ENCODE assay signal across 9 mouse cellular contexts in genomic region chr17:28580396-28580795, GRCm38 (mm10). TPM values are rescaled to one million over a fixed set of nuclear protein-coding genes. Genes with fewer than 3 reads are reported as not detected.
DNase-seq lines count a peak whose midpoint lies in the region; ATAC-seq and TF ChIP-seq lines count a peak whose summit lies in the region.
"Had no signal": no experiment of that assay in that cellular context is flagged by ENCODE, and none has a peak within 500 bp of the region (broad histone marks: within the 10 kb centered on the region; RNA-seq: fewer than 3 reads in every experiment).

No protein-coding gene starts in this region.

- 5% methylated on average over 9 of the region's 9 CpGs for WGBS in forebrain, embryonic 11.5 days
- 6% methylated on average over 9 of the region's 9 CpGs for WGBS in forebrain, embryonic 16.5 days
- WGBS in intestine, embryonic 14.5 days: 4% methylated on average over 9 of the region's 9 CpGs
- 5% methylated on average over 9 of the region's 9 CpGs for WGBS in lung, embryonic 14.5 days
- WGBS in stomach, postnatal 0 days: 5% methylated on average over 9 of the region's 9 CpGs

- no peak overlapping the region for H3K4me3 ChIP-seq in forebrain, embryonic 11.5 days (ENCODE audit: low read depth, low read length)
- no peak overlapping the region for H3K4me3 ChIP-seq in forebrain, embryonic 16.5 days (replicated peaks; ENCODE audit: low read length)
- H3K4me3 ChIP-seq in intestine, embryonic 14.5 days (ENCODE audit: low read depth, low read length): no peak overlapping the region
- no peak overlapping the region for H3K4me3 ChIP-seq in lung, embryonic 14.5 days (ENCODE audit: low read depth, low read length)
- no peak overlapping the region for H3K4me3 ChIP-seq in stomach, postnatal 0 days (ENCODE audit: low read depth, low read length)

- H3K27ac ChIP-seq in forebrain, embryonic 11.5 days (ENCODE audit: low read depth, low read length): no peak overlapping the region
- no peak overlapping the region for H3K27ac ChIP-seq in forebrain, embryonic 16.5 days (ENCODE audit: low read length)
- no peak overlapping the region for H3K27ac ChIP-seq in intestine, embryonic 14.5 days (ENCODE audit: low read depth)
- H3K27ac ChIP-seq in lung, embryonic 14.5 days (ENCODE audit: low read depth): no peak overlapping the region
- H3K27ac ChIP-seq in stomach, postnatal 0 days (replicated peaks): no peak overlapping the region

- ATAC-seq in forebrain, embryonic 11.5 days (replicated peaks; ENCODE audit: low FRiP score): no peak
- no peak for ATAC-seq in forebrain, embryonic 16.5 days
- 0 out of 2 replicates have a peak, but pooled peaks have one; percentile 32 for ATAC-seq in intestine, embryonic 14.5 days (replicated peaks; ENCODE audit: low FRiP score, low TSS enrichment, low read depth)
- peak; percentile 79; the same call in 1 of the 2 replicates for ATAC-seq in lung, embryonic 14.5 days (ENCODE audit: insufficient read depth)
- peak; percentile 75 for ATAC-seq in stomach, postnatal 0 days (ENCODE audit: low FRiP score, low TSS enrichment)

- DNase-seq in forebrain, embryonic 11.5 days (ENCODE audit: low spot score): peak; percentile 86
- peak; percentile 78 for DNase-seq in 416B (ENCODE audit: low read depth)
- peak; percentile 19 to 39 for DNase-seq in adrenal gland, postnatal 4 days (ENCODE audit: low spot score in 2 of 2)
- DNase-seq in intestine, embryonic 14.5 days (ENCODE audit: low spot score): peak; percentile 91
- DNase-seq in lung, embryonic 14.5 days: peak; percentile 93
- peak; percentile 87 for DNase-seq in stomach, postnatal 0 days (ENCODE audit: low spot score)
- DNase-seq in cerebellum, adult 9-10 months: no peak

- no peak for TF ChIP-seq EP300 in stomach, postnatal 0 days (optimal IDR thresholded peaks at IDR 0.05)

- no peaks in the 10 kb centered on the region for H3K36me3 ChIP-seq in forebrain, embryonic 11.5 days (ENCODE audit: control insufficient read depth, insufficient read depth, low read length)
- no peaks in the 10 kb centered on the region for H3K36me3 ChIP-seq in forebrain, embryonic 16.5 days (ENCODE audit: control insufficient read depth, insufficient read depth)
- no peaks in the 10 kb centered on the region for H3K36me3 ChIP-seq in intestine, embryonic 14.5 days (ENCODE audit: control insufficient read depth, insufficient read depth, low read length)
- H3K36me3 ChIP-seq in lung, embryonic 14.5 days (ENCODE audit: insufficient read depth): no peaks in the 10 kb centered on the region
- no peaks in the 10 kb centered on the region for H3K36me3 ChIP-seq in stomach, postnatal 0 days (ENCODE audit: control insufficient read depth, insufficient read depth, low read length)

- no peak for TF ChIP-seq CTCF in lung, embryonic 14.5 days (IDR thresholded peaks at IDR 0.05; ENCODE audit: low read depth)
- TF ChIP-seq CTCF in stomach, postnatal 0 days (IDR thresholded peaks at IDR 0.05; ENCODE audit: low read depth): no peak

- no peak overlapping the region for H3K9ac ChIP-seq in forebrain, embryonic 11.5 days (ENCODE audit: low read length)
- no peak overlapping the region for H3K9ac ChIP-seq in forebrain, embryonic 16.5 days (replicated peaks; ENCODE audit: low read depth, low read length)
- no peak overlapping the region for H3K9ac ChIP-seq in intestine, embryonic 14.5 days (ENCODE audit: low read length)
- no peak overlapping the region for H3K9ac ChIP-seq in lung, embryonic 14.5 days
- H3K9ac ChIP-seq in stomach, postnatal 0 days (ENCODE audit: low read length): no peak overlapping the region

- no peaks in the 10 kb centered on the region for H3K27me3 ChIP-seq in forebrain, embryonic 11.5 days (ENCODE audit: control insufficient read depth, insufficient read depth, low read length)
- no peaks in the 10 kb centered on the region for H3K27me3 ChIP-seq in forebrain, embryonic 16.5 days (replicated peaks; ENCODE audit: control insufficient read depth, insufficient read depth, low read length)
- no peaks in the 10 kb centered on the region for H3K27me3 ChIP-seq in intestine, embryonic 14.5 days (replicated peaks; ENCODE audit: control insufficient read depth, insufficient read depth, low read length)
- H3K27me3 ChIP-seq in lung, embryonic 14.5 days (ENCODE audit: insufficient read depth, low read length): no peaks in the 10 kb centered on the region
- H3K27me3 ChIP-seq in stomach, postnatal 0 days (ENCODE audit: control insufficient read depth, insufficient read depth, low read length): no peaks in the 10 kb centered on the region

- H3K4me2 ChIP-seq in forebrain, embryonic 11.5 days (ENCODE audit: low read depth, low read length, severe bottlenecking): no peak overlapping the region
- H3K4me2 ChIP-seq in forebrain, embryonic 16.5 days (ENCODE audit: low read length): no peak overlapping the region
- H3K4me2 ChIP-seq in intestine, embryonic 14.5 days (ENCODE audit: low read length): no peak overlapping the region
- H3K4me2 ChIP-seq in lung, embryonic 14.5 days: no peak overlapping the region
- no peak overlapping the region for H3K4me2 ChIP-seq in stomach, postnatal 0 days (replicated peaks; ENCODE audit: low read depth)

- H3K4me1 ChIP-seq in forebrain, embryonic 11.5 days (replicated peaks; ENCODE audit: control insufficient read depth, insufficient read depth, low read length): no peaks in the 10 kb centered on the region
- peaks cover 6% of the 10 kb centered on the region for H3K4me1 ChIP-seq in forebrain, embryonic 16.5 days (replicated peaks; ENCODE audit: control insufficient read depth, insufficient read depth, low read length)
- H3K4me1 ChIP-seq in intestine, embryonic 14.5 days (replicated peaks; ENCODE audit: control insufficient read depth, insufficient read depth, low read length): 0 out of 2 replicates have a peak, but pooled peaks cover 3% of the 10 kb centered on the region
- 0 out of 2 replicates have a peak, but pooled peaks cover 3% of the 10 kb centered on the region for H3K4me1 ChIP-seq in lung, embryonic 14.5 days (ENCODE audit: insufficient read depth)
- no peaks in the 10 kb centered on the region for H3K4me1 ChIP-seq in stomach, postnatal 0 days (replicated peaks; ENCODE audit: control insufficient read depth, insufficient read depth)

- H3K9me3 ChIP-seq in forebrain, embryonic 11.5 days (ENCODE audit: control insufficient read depth, low read length): no peaks in the 10 kb centered on the region
- H3K9me3 ChIP-seq in forebrain, embryonic 16.5 days (ENCODE audit: control insufficient read depth, low read length): no peaks in the 10 kb centered on the region
- H3K9me3 ChIP-seq in intestine, embryonic 14.5 days (ENCODE audit: control insufficient read depth, low read length): no peaks in the 10 kb centered on the region
- no peaks in the 10 kb centered on the region for H3K9me3 ChIP-seq in lung, embryonic 14.5 days (ENCODE audit: low read depth, low read length)
- H3K9me3 ChIP-seq in stomach, postnatal 0 days (ENCODE audit: control insufficient read depth, low read length): no peaks in the 10 kb centered on the region

RNA-seq across cellular contexts. Expression of gene Lhfpl5, which starts 5.0 kb away (rescaled TPM):
- polyA plus RNA-seq in forebrain, embryonic 11.5 days (2014; fragmentation: Nextera tagmentation; extraction: Ambion mirVana): 0.84 and 1.5 TPM in 2 replicates
- polyA plus RNA-seq in forebrain, embryonic 16.5 days (2015; fragmentation: Nextera tagmentation; extraction: Ambion mirVana): 5.3 and 8.3 TPM in 2 replicates
- total RNA-seq in adrenal gland, postnatal 4 days (2021): 1 to 10 TPM; 2.5 to 3.2 TPM
- 1.5 and 2.0 TPM in 2 replicates for polyA plus RNA-seq in intestine, embryonic 14.5 days (2014; fragmentation: Nextera tagmentation; extraction: Ambion mirVana)
- polyA plus RNA-seq in lung, embryonic 14.5 days (2014; fragmentation: Nextera tagmentation; extraction: Ambion mirVana): 0.20 and 0.32 TPM in 2 replicates
- polyA plus RNA-seq in stomach, postnatal 0 days (2015; fragmentation: Nextera tagmentation; extraction: Ambion mirVana): 0.98 and 1.2 TPM in 2 replicates

RNA-seq across cellular contexts. Expression of gene Clps, which starts 19.8 kb away (rescaled TPM):
- polyA plus RNA-seq in forebrain, embryonic 11.5 days (2014; fragmentation: Nextera tagmentation; extraction: Ambion mirVana): not detected in 2 replicates
- polyA plus RNA-seq in forebrain, embryonic 16.5 days (2015; fragmentation: Nextera tagmentation; extraction: Ambion mirVana): not detected in 2 replicates
- 1,000 to 10,000 TPM in 1 of 2 experiments, under 1 TPM in 1; 0.56 to 1,299 TPM for total RNA-seq in adrenal gland, postnatal 4 days (2021)
- polyA plus RNA-seq in intestine, embryonic 14.5 days (2014; fragmentation: Nextera tagmentation; extraction: Ambion mirVana): 18.6 and 323 TPM in 2 replicates
- polyA plus RNA-seq in lung, embryonic 14.5 days (2014; fragmentation: Nextera tagmentation; extraction: Ambion mirVana): 0.33 and 0.80 TPM in 2 replicates
- 1,789 and 1,944 TPM in 2 replicates for polyA plus RNA-seq in stomach, postnatal 0 days (2015; fragmentation: Nextera tagmentation; extraction: Ambion mirVana)

RNA-seq across cellular contexts. Expression of gene Clpsl2, which starts 31.2 kb away (rescaled TPM):
- not detected in 2 replicates for polyA plus RNA-seq in forebrain, embryonic 11.5 days (2014; fragmentation: Nextera tagmentation; extraction: Ambion mirVana)
- polyA plus RNA-seq in forebrain, embryonic 16.5 days (2015; fragmentation: Nextera tagmentation; extraction: Ambion mirVana): not detected in 2 replicates
- total RNA-seq in adrenal gland, postnatal 4 days (2021): not detected
- not detected in 2 replicates for polyA plus RNA-seq in intestine, embryonic 14.5 days (2014; fragmentation: Nextera tagmentation; extraction: Ambion mirVana)
- polyA plus RNA-seq in lung, embryonic 14.5 days (2014; fragmentation: Nextera tagmentation; extraction: Ambion mirVana): not detected in 2 replicates
- polyA plus RNA-seq in stomach, postnatal 0 days (2015; fragmentation: Nextera tagmentation; extraction: Ambion mirVana): not detected in 2 replicates
- polyA plus RNA-seq: large intestine, adult 2 months had no signal

RNA-seq across cellular contexts. Expression of gene Srpk1, which starts 42.1 kb away (rescaled TPM):
- 135 and 141 TPM in 2 replicates for polyA plus RNA-seq in forebrain, embryonic 11.5 days (2014; fragmentation: Nextera tagmentation; extraction: Ambion mirVana)
- polyA plus RNA-seq in forebrain, embryonic 16.5 days (2015; fragmentation: Nextera tagmentation; extraction: Ambion mirVana): 107 and 113 TPM in 2 replicates
- total RNA-seq in adrenal gland, postnatal 4 days (2021): 10 to 100 TPM; 60.9 to 78.4 TPM
- polyA plus RNA-seq in intestine, embryonic 14.5 days (2014; fragmentation: Nextera tagmentation; extraction: Ambion mirVana): 124 and 126 TPM in 2 replicates
- polyA plus RNA-seq in lung, embryonic 14.5 days (2014; fragmentation: Nextera tagmentation; extraction: Ambion mirVana): 105 and 122 TPM in 2 replicates
- 88.7 and 103 TPM in 2 replicates for polyA plus RNA-seq in stomach, postnatal 0 days (2015; fragmentation: Nextera tagmentation; extraction: Ambion mirVana)

RNA-seq across cellular contexts. Expression of gene Armc12, which starts 49.8 kb away (rescaled TPM):
- polyA plus RNA-seq in forebrain, embryonic 11.5 days (2014; fragmentation: Nextera tagmentation; extraction: Ambion mirVana): not detected in 2 replicates
- not detected in 2 replicates for polyA plus RNA-seq in forebrain, embryonic 16.5 days (2015; fragmentation: Nextera tagmentation; extraction: Ambion mirVana)
- total RNA-seq in adrenal gland, postnatal 4 days (2021): under 1 TPM in 1 of 2 experiments, not detected in 1; 0.22 TPM
- not detected in 2 replicates for polyA plus RNA-seq in intestine, embryonic 14.5 days (2014; fragmentation: Nextera tagmentation; extraction: Ambion mirVana)
- polyA plus RNA-seq in lung, embryonic 14.5 days (2014; fragmentation: Nextera tagmentation; extraction: Ambion mirVana): not detected in 2 replicates
- polyA plus RNA-seq in stomach, postnatal 0 days (2015; fragmentation: Nextera tagmentation; extraction: Ambion mirVana): not detected in 2 replicates
- polyA plus RNA-seq: large intestine, adult 2 months had no signal

Comparison
In these comparisons a context has a peak if more than half of its experiments do, and no peak if none do; other contexts are left out.
1. ATAC-seq: peak in intestine, embryonic 14.5 days (single experiment), lung, embryonic 14.5 days (single experiment) and stomach, postnatal 0 days (single experiment); none in forebrain, embryonic 11.5 days (single experiment) and forebrain, embryonic 16.5 days (single experiment).
2. RNA of gene Clps, which starts 19.8 kb away (polyA plus RNA-seq): 1,789 to 1,944 TPM in stomach, postnatal 0 days and 18.6 to 323 TPM in intestine, embryonic 14.5 days; 0.33 to 0.80 TPM in lung, embryonic 14.5 days, not detected in forebrain, embryonic 11.5 days and not detected in forebrain, embryonic 16.5 days; every median in the first group is over 10 times any median in the second.